Mouse (Mus musculus) activated CD4-positive, CD25-positive, alpha-beta regulatory T cell, adult 4 months (primary cell): ENCODE results near the gene Mrpl24. TPM values are rescaled to one million over a fixed set of nuclear protein-coding genes. Genes with fewer than 3 reads are reported as not detected.

Source experiments
- polyA plus RNA-seq, 2 experiments: library from polyadenylated mRNA; unstranded; fragments of 100-300 nt; shearing (Covaris generic); gene quantifications; one replicate each; pipeline ENCODE4 v1.2.1; 2017

Mrpl24 gene
- polyA plus RNA-seq, 2 experiments from 2014 or later = 158 to 159 TPM

Other genes with a start within 250 kb of the Mrpl24 start
- gene Lrrc71, start 170.9 kb upstream of the Mrpl24 start, polyA plus RNA-seq = under 1 TPM; 0.41 to 0.50 TPM
- not detected for gene Ntrk1, start 124.3 kb upstream of the Mrpl24 start, polyA plus RNA-seq
- gene Insrr, start 122.6 kb upstream of the Mrpl24 start, polyA plus RNA-seq = under 1 TPM; 0.28 to 0.61 TPM
- gene Pear1, start 95.2 kb upstream of the Mrpl24 start, polyA plus RNA-seq = 10 to 100 TPM; 49.6 to 67.4 TPM
- 100 to 1,000 TPM; 203 to 239 TPM for gene Sh2d2a, start 72.8 kb upstream of the Mrpl24 start, polyA plus RNA-seq
- gene Prcc, start 33.9 kb upstream of the Mrpl24 start, polyA plus RNA-seq = 1 to 10 TPM; 4.5 TPM
- gene Hdgf, start 13.2 kb upstream of the Mrpl24 start, polyA plus RNA-seq = 10 to 100 TPM; 45.5 to 51.5 TPM
- 10 to 100 TPM; 17.8 to 18.5 TPM for gene Isg20l2, start 10.8 kb downstream of the Mrpl24 start, polyA plus RNA-seq
- gene Rrnad1, start 11.2 kb downstream of the Mrpl24 start, polyA plus RNA-seq = 10 to 100 TPM; 16.3 to 19.7 TPM
- gene Crabp2, start 29.2 kb downstream of the Mrpl24 start, polyA plus RNA-seq = not detected
- gene Nes, start 51.6 kb downstream of the Mrpl24 start, polyA plus RNA-seq = not detected
- gene Bcan, start 80.7 kb downstream of the Mrpl24 start, polyA plus RNA-seq = not detected
- gene Hapln2, start 108.1 kb downstream of the Mrpl24 start, polyA plus RNA-seq = not detected
- gene Gpatch4, start 123.6 kb downstream of the Mrpl24 start, polyA plus RNA-seq = 10 to 100 TPM; 25.3 to 33.4 TPM
- gene Naxe, start 139.0 kb downstream of the Mrpl24 start, polyA plus RNA-seq = 10 to 100 TPM; 70.9 to 90.8 TPM
- not detected for gene Ttc24, start 158.8 kb downstream of the Mrpl24 start, polyA plus RNA-seq
- 1 to 10 TPM; 1.3 to 1.4 TPM for gene Iqgap3, start 162.5 kb downstream of the Mrpl24 start, polyA plus RNA-seq
- gene Mef2d, start 222.9 kb downstream of the Mrpl24 start, polyA plus RNA-seq = 10 to 100 TPM; 24.3 to 24.5 TPM